Mouse (Mus musculus): ENCODE data around the gene Irf2bpl. TPM values are rescaled to one million over a fixed set of nuclear protein-coding genes. Genes with fewer than 3 reads are reported as not detected.

Irf2bpl gene
- polyA plus RNA-seq, 1 experiment from 2014 or later: 74.8 TPM

- ATAC-seq (ENCODE audit: low FRiP score): no peak
- H3K4me3 ChIP-seq (replicated peaks): no peak overlapping the region
- WGBS: 73% methylated on average over 2 of the region's 2 CpGs
- H3K36me3 ChIP-seq (replicated peaks): no peaks in the 10 kb centered on the region
- H3K27ac ChIP-seq: no peak overlapping the region
- H3K9me3 ChIP-seq: no peaks in the 10 kb centered on the region
- peaks cover 70% of the 10 kb centered on the region for H3K4me1 ChIP-seq
- no peak overlapping the region for H3K9ac ChIP-seq
- peaks cover 7% of the 10 kb centered on the region; the same call in 1 of the 2 replicates for H3K27me3 ChIP-seq
- H3K4me2 ChIP-seq: no peak overlapping the region
Observed at GRCm38 (mm10) chr12:86914351-86914750, 29.8 kb upstream of the Irf2bpl start.

- ATAC-seq (ENCODE audit: low FRiP score): peak; percentile 22; the same call in 1 of the 2 replicates
- Histone ChIP-seq H3K36me3 (replicated peaks) (no peaks in the 10 kb centered on the region), H3K27me3 (peaks cover 7% of the 10 kb centered on the region; the same call in 1 of the 2 replicates), H3K27ac (peak overlapping the region; percentile 94), H3K9me3 (no peaks in the 10 kb centered on the region), H3K4me1 (peaks cover 52% of the 10 kb centered on the region), H3K4me3 (replicated peaks) (no peak overlapping the region), H3K9ac (0 out of 2 replicates have a peak overlapping the region, but pooled peaks have one; percentile 25), H3K4me2 (peak overlapping the region; percentile 34)
- WGBS: 8% methylated on average over 22 of the region's 22 CpGs
Observed at GRCm38 (mm10) chr12:86912335-86913093, 27.9 kb upstream of the Irf2bpl start.

GRCm38 (mm10) chr12:86911482-86911931 is 26.9 kb upstream of the Irf2bpl start:
- 27% methylated on average over 10 of the region's 10 CpGs for WGBS
- Histone ChIP-seq H3K9ac (0 out of 2 replicates have a peak overlapping the region, but pooled peaks have one; percentile 25), H3K27me3 (peaks cover 11% of the 10 kb centered on the region; the same call in 1 of the 2 replicates), H3K4me2 (peak overlapping the region; percentile 34; the same call in 1 of the 2 replicates), H3K36me3 (replicated peaks) (no peaks in the 10 kb centered on the region), H3K9me3 (no peaks in the 10 kb centered on the region), H3K4me3 (replicated peaks) (no peak overlapping the region), H3K27ac (peak overlapping the region; percentile 94), H3K4me1 (peaks cover 51% of the 10 kb centered on the region)
- ATAC-seq (ENCODE audit: low FRiP score): peak; percentile 86

- Histone ChIP-seq H3K27me3 (0 out of 2 replicates have a peak, but pooled peaks cover 4% of the 10 kb centered on the region), H3K4me1 (peaks cover 28% of the 10 kb centered on the region), H3K9ac (no peak overlapping the region; the same call in 1 of the 2 replicates), H3K9me3 (no peaks in the 10 kb centered on the region), H3K4me2 (no peak overlapping the region), H3K27ac (no peak overlapping the region), H3K36me3 (replicated peaks) (no peaks in the 10 kb centered on the region), H3K4me3 (replicated peaks) (no peak overlapping the region)
- peak; percentile 57 for ATAC-seq (ENCODE audit: low FRiP score)
- 3% methylated on average over 15 of the region's 15 CpGs for WGBS
Observed at GRCm38 (mm10) chr12:86906395-86906794, 21.8 kb upstream of the Irf2bpl start.

- no peak; the same call in 1 of the 2 replicates for ATAC-seq (ENCODE audit: low FRiP score)
- Histone ChIP-seq H3K9ac (no peak overlapping the region), H3K9me3 (no peaks in the 10 kb centered on the region), H3K4me2 (no peak overlapping the region), H3K27ac (no peak overlapping the region), H3K27me3 (0 out of 2 replicates have a peak, but pooled peaks cover 4% of the 10 kb centered on the region), H3K4me3 (replicated peaks) (no peak overlapping the region), H3K36me3 (replicated peaks) (no peaks in the 10 kb centered on the region), H3K4me1 (peaks cover 25% of the 10 kb centered on the region)
- WGBS: 65% methylated on average over 7 of the region's 7 CpGs
Observed at GRCm38 (mm10) chr12:86905876-86906275, 21.3 kb upstream of the Irf2bpl start.

- 0 out of 2 replicates have a peak, but pooled peaks cover 4% of the 10 kb centered on the region for H3K27me3 ChIP-seq
- H3K27ac ChIP-seq: no peak overlapping the region
- 13% methylated on average over 4 of the region's 4 CpGs for WGBS
- H3K4me3 ChIP-seq (replicated peaks): no peak overlapping the region
- H3K9me3 ChIP-seq: no peaks in the 10 kb centered on the region
- H3K36me3 ChIP-seq (replicated peaks): no peaks in the 10 kb centered on the region
- peaks cover 23% of the 10 kb centered on the region for H3K4me1 ChIP-seq
- no peak overlapping the region for H3K9ac ChIP-seq
- no peak overlapping the region for H3K4me2 ChIP-seq
- no peak; the same call in 1 of the 2 replicates for ATAC-seq (ENCODE audit: low FRiP score)
Observed at GRCm38 (mm10) chr12:86905203-86905602, 20.6 kb upstream of the Irf2bpl start.

- H3K9ac ChIP-seq: no peak overlapping the region
- no peaks in the 10 kb centered on the region for H3K36me3 ChIP-seq (replicated peaks)
- H3K27ac ChIP-seq: no peak overlapping the region
- no peak overlapping the region for H3K4me2 ChIP-seq
- H3K27me3 ChIP-seq: 0 out of 2 replicates have a peak, but pooled peaks cover 4% of the 10 kb centered on the region
- H3K4me3 ChIP-seq (replicated peaks): no peak overlapping the region
- no peaks in the 10 kb centered on the region for H3K9me3 ChIP-seq
- no peak for ATAC-seq (ENCODE audit: low FRiP score)
- 86% methylated on average over 11 of the region's 11 CpGs for WGBS
- peaks cover 26% of the 10 kb centered on the region for H3K4me1 ChIP-seq
Observed at GRCm38 (mm10) chr12:86903828-86904806, 19.5 kb upstream of the Irf2bpl start.

- H3K4me2 ChIP-seq: no peak overlapping the region
- no peak overlapping the region for H3K4me3 ChIP-seq (replicated peaks)
- no peaks in the 10 kb centered on the region for H3K9me3 ChIP-seq
- no peak overlapping the region for H3K9ac ChIP-seq
- ATAC-seq (ENCODE audit: low FRiP score): no peak
- WGBS: 76% methylated on average over 11 of the region's 11 CpGs
- H3K27ac ChIP-seq: peak overlapping the region; percentile 9; the same call in 1 of the 2 replicates
- H3K36me3 ChIP-seq (replicated peaks): no peaks in the 10 kb centered on the region
- H3K27me3 ChIP-seq: no peaks in the 10 kb centered on the region
- H3K4me1 ChIP-seq: peaks cover 56% of the 10 kb centered on the region
Observed at GRCm38 (mm10) chr12:86899461-86900179, 15.0 kb upstream of the Irf2bpl start.

- H3K9ac ChIP-seq: peak overlapping the region; percentile 36
- no peak for ATAC-seq (ENCODE audit: low FRiP score)
- H3K27ac ChIP-seq: peak overlapping the region; percentile 98
- H3K27me3 ChIP-seq: no peaks in the 10 kb centered on the region
- H3K36me3 ChIP-seq (replicated peaks): no peaks in the 10 kb centered on the region
- H3K9me3 ChIP-seq: no peaks in the 10 kb centered on the region
- no peak overlapping the region for H3K4me3 ChIP-seq (replicated peaks)
- H3K4me2 ChIP-seq: 0 out of 2 replicates have a peak overlapping the region, but pooled peaks have one; percentile 63
- peaks cover 61% of the 10 kb centered on the region for H3K4me1 ChIP-seq
- WGBS: 43% methylated on average over 3 of the region's 3 CpGs
Observed at GRCm38 (mm10) chr12:86898448-86898847, 13.8 kb upstream of the Irf2bpl start.

GRCm38 (mm10) chr12:86897769-86898273 is 13.2 kb upstream of the Irf2bpl start:
- H3K4me3 ChIP-seq (replicated peaks): no peak overlapping the region
- no peaks in the 10 kb centered on the region for H3K9me3 ChIP-seq
- peaks cover 67% of the 10 kb centered on the region for H3K4me1 ChIP-seq
- no peak for ATAC-seq (ENCODE audit: low FRiP score)
- no peaks in the 10 kb centered on the region for H3K27me3 ChIP-seq
- H3K4me2 ChIP-seq: peak overlapping the region; percentile 63
- peak overlapping the region; percentile 98 for H3K27ac ChIP-seq
- no peaks in the 10 kb centered on the region for H3K36me3 ChIP-seq (replicated peaks)
- peak overlapping the region; percentile 36 for H3K9ac ChIP-seq
- 39% methylated on average over 7 of the region's 7 CpGs for WGBS

- Histone ChIP-seq H3K36me3 (replicated peaks) (no peaks in the 10 kb centered on the region), H3K4me2 (peak overlapping the region; percentile 63), H3K4me1 (peaks cover 75% of the 10 kb centered on the region), H3K27ac (peak overlapping the region; percentile 98), H3K27me3 (no peaks in the 10 kb centered on the region), H3K4me3 (replicated peaks) (peak overlapping the region; percentile 4; the same call in 1 of the 2 replicates), H3K9ac (peak overlapping the region; percentile 36), H3K9me3 (no peaks in the 10 kb centered on the region)
- no peak for ATAC-seq (ENCODE audit: low FRiP score)
- 15% methylated on average over 7 of the region's 7 CpGs for WGBS
Observed at GRCm38 (mm10) chr12:86896921-86897512, 12.4 kb upstream of the Irf2bpl start.
